Mouse (Mus musculus): Measurements from ENCODE around the gene Abcc4.

DNA sequence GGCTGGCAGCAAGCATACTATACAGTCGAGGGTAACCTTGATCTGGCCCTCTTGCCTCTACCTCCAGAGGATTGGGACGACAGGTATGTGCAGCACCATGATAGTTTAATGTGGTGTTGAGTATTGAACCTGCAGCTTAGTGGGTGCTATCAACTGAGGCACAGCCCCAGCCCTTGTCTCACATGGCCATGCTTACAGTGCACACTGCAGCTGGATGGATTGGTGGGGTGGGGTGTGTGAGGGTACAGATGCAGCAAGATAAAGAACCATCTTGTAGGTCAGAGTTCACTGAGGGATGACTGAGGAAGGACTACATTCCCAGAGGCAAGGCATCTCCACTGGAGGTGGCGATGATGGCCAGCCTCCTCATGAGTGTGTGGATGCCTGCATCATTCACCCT lies 174.5 kb downstream of the Abcc4 start:
- no peak for TF ChIP-seq CTCF (conservative IDR thresholded peaks at IDR 0.05; ENCODE audit: low read length)
- TF ChIP-seq POU5F1 (IDR thresholded peaks at IDR 0.05; ENCODE audit: borderline replicate concordance, low read length), result no peak

Data from E14TG2a.4 (cell line).